Mouse (Mus musculus) forebrain, embryonic 16.5 days (tissue): Measurements from ENCODE around the gene Rem1. TPM values are rescaled to one million over a fixed set of nuclear protein-coding genes. Genes with fewer than 3 reads are reported as not detected.
A peak's percentile ranks its signal among the peaks of the same experiment; 100 is the strongest.
"Not testable (repeated sequence)": the region's sequence is repeated elsewhere in the genome, so short reads cannot be mapped to it uniquely, and the experiment has no call there.

Experiments used
- ATAC-seq: fragments of 200-750 bp; cut with Nextera tagmentation; 2 replicates; pipeline ENCODE4 v1.8.0; 2017; ENCODE audit warnings: mild to moderate bottlenecking, moderate library complexity
- H3K27ac ChIP-seq: fragments of 300-500 bp; sonication (generic); 2 replicates; pipeline ENCODE4 v1.5.1; 2014; ENCODE audit warnings: low read length, control low read depth
- H3K27me3 ChIP-seq: fragments of 300-500 bp; sonication (generic); replicated peaks from 2 replicates; pipeline ENCODE4 v1.6.1; 2014; ENCODE audit warnings: low read length; ENCODE audit not compliant: control insufficient read depth, insufficient read depth
- H3K36me3 ChIP-seq: fragments of 300-500 bp; sonication (generic); 2 replicates; pipeline ENCODE4 v1.6.1; 2014; ENCODE audit not compliant: control insufficient read depth, insufficient read depth
- H3K4me1 ChIP-seq: fragments of 300-500 bp; sonication (generic); replicated peaks from 2 replicates; pipeline ENCODE4 v1.6.1; 2014; ENCODE audit warnings: low read length; ENCODE audit not compliant: control insufficient read depth, insufficient read depth
- H3K4me2 ChIP-seq: fragments of 300-500 bp; sonication (generic); 2 replicates; pipeline ENCODE4 v1.6.1; 2014; ENCODE audit warnings: mild to moderate bottlenecking, low read length, control low read depth
- H3K4me3 ChIP-seq: fragments of 300-500 bp; sonication (generic); replicated peaks from 2 replicates; pipeline ENCODE4 v1.5.1; 2014; ENCODE audit warnings: mild to moderate bottlenecking, low read length, control low read depth
- H3K9ac ChIP-seq: fragments of 300-500 bp; sonication (generic); replicated peaks from 2 replicates; pipeline ENCODE4 v1.6.1; 2014; ENCODE audit warnings: low read depth, low read length, control low read depth
- H3K9me3 ChIP-seq: fragments of 300-500 bp; sonication (generic); 2 replicates; pipeline ENCODE4 v1.6.1; 2016; ENCODE audit warnings: low read length; ENCODE audit not compliant: control insufficient read depth
- WGBS: fragments of 180-500 bp; shearing (Covaris S2); extraction: QIAGEN DNeasy Blood & Tissue Kit; methylation state at CpG from one replicate; pipeline ENCODE4 v1.1.7; 2014; 5-methylcytosine and 5-hydroxymethylcytosine counted together
- polyA plus RNA-seq: library from polyadenylated mRNA; unstranded; fragments of >200 nt; fragmentation: Nextera tagmentation; extraction: Ambion mirVana; gene quantifications from 2 replicates; pipeline ENCODE4 v1.2.1, GENCODE M21; 2015

Rem1 gene
- polyA plus RNA-seq, 1 experiment from 2014 or later = 0.32 TPM

DNA sequence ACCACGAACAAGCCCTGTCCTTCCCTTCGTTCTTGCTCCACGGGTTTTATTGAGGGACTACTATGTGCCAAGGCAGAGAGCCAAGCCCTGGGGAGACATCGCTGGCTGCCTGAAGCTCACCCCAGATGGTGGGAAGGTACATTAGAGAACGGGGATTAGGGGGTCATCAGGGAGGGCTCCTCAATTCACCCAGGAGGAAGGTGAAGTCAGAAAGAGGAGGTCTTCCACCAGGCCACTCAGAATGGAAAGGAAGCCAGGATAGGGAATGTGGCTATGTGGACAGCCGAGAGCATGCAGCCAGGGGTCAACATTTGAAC, 10.2 kb downstream of the Rem1 start:
- Histone ChIP-seq H3K36me3 (no peaks in the 10 kb centered on the region), H3K4me1 (no peaks in the 10 kb centered on the region), H3K27ac (no peak overlapping the region), H3K4me3 (no peak overlapping the region), H3K27me3 (no peaks in the 10 kb centered on the region), H3K4me2 (no peak overlapping the region), H3K9ac (no peak overlapping the region), H3K9me3 (no peaks in the 10 kb centered on the region)
- 90% methylated on average over 6 of the region's 6 CpGs for WGBS
- ATAC-seq = no peak

DNA sequence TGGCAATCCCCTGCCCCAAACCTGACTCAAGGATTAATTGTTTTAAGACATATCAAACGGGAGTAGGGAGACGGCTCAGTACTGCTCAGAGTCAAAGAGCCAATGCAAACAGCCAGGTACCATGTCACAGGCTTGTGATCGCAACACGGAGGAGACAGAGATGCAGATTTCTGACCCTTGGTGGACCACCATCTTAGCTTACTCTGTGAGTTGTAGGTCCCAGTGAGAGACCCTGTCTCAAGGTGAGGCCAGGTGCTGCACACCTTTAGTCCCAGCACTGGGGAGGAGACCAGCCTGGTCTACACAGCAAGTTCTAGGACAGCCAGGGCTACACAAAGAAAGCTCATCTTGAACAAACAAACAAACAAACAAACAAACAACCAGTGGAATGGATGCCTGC, 10.6 kb downstream of the Rem1 start:
- no peak overlapping the region for H3K27ac ChIP-seq
- ATAC-seq = no peak
- H3K4me2 ChIP-seq = no peak overlapping the region
- no peaks in the 10 kb centered on the region for H3K4me1 ChIP-seq
- 91% methylated on average over 4 of the region's 4 CpGs for WGBS
- H3K27me3 ChIP-seq = no peaks in the 10 kb centered on the region
- no peak overlapping the region for H3K9ac ChIP-seq
- no peak overlapping the region for H3K4me3 ChIP-seq
- no peaks in the 10 kb centered on the region for H3K9me3 ChIP-seq
- no peaks in the 10 kb centered on the region for H3K36me3 ChIP-seq

- WGBS = 75% methylated on average over 6 of the region's 6 CpGs
- no peak for ATAC-seq
- Histone ChIP-seq H3K27me3 (no peaks in the 10 kb centered on the region), H3K36me3 (no peaks in the 10 kb centered on the region), H3K27ac (no peak overlapping the region), H3K4me3 (no peak overlapping the region), H3K9me3 (no peaks in the 10 kb centered on the region), H3K4me2 (no peak overlapping the region), H3K9ac (no peak overlapping the region), H3K4me1 (no peaks in the 10 kb centered on the region)
Measured at GRCm38 (mm10) chr2:152638865-152639264, 12.1 kb downstream of the Rem1 start.

DNA sequence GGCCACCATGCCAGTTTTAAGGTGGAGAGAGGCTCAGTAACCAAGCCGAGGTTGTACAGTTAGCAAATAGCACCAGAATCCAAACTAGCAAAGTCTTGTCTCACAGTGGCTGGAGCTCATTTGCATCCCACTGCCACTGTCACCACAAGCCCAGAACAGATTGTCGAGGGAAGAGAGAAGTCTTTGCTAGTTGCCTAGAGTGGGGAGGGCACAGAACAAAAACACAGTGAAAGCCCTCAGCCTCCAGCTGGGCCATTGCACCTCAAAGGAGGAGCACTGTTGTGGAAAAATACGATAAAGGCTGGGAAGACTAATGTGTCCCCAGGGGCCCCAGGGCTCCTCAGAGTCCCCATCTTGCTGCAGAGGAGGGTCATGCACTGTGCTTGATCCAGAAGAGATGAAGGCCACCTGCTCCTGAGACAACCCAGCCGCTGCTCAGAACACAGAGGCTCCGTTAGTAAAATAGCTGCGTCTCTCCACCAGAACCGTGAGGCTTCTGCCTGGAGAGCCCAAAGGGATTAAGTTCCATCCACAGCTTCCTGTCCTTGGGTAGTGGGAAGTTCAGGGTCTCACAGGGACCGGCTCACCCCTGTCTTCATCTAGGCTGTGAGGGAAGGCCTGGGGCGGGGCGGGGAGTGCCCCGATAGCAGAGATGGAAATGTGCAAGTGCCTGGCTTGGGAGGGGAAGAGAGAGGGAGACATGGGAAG, 12.8 kb downstream of the Rem1 start:
- H3K27ac ChIP-seq = no peak overlapping the region
- H3K9ac ChIP-seq = no peak overlapping the region
- no peaks in the 10 kb centered on the region for H3K4me1 ChIP-seq
- H3K9me3 ChIP-seq = no peaks in the 10 kb centered on the region
- no peaks in the 10 kb centered on the region for H3K27me3 ChIP-seq
- no peak overlapping the region for H3K4me3 ChIP-seq
- no peak for ATAC-seq
- WGBS = 21% methylated on average over 11 of the region's 11 CpGs
- no peaks in the 10 kb centered on the region for H3K36me3 ChIP-seq
- no peak overlapping the region for H3K4me2 ChIP-seq

GRCm38 (mm10) chr2:152652901-152653620, 26.3 kb downstream of the Rem1 start:
- Histone ChIP-seq H3K4me2 (no peak overlapping the region), H3K4me3 (no peak overlapping the region), H3K4me1 (peaks cover 15% of the 10 kb centered on the region), H3K36me3 (no peaks in the 10 kb centered on the region), H3K9me3 (no peaks in the 10 kb centered on the region), H3K27me3 (no peaks in the 10 kb centered on the region), H3K9ac (no peak overlapping the region), H3K27ac (no peak overlapping the region)
- 80% methylated on average over 10 of the region's 10 CpGs for WGBS
- ATAC-seq = no peak

DNA sequence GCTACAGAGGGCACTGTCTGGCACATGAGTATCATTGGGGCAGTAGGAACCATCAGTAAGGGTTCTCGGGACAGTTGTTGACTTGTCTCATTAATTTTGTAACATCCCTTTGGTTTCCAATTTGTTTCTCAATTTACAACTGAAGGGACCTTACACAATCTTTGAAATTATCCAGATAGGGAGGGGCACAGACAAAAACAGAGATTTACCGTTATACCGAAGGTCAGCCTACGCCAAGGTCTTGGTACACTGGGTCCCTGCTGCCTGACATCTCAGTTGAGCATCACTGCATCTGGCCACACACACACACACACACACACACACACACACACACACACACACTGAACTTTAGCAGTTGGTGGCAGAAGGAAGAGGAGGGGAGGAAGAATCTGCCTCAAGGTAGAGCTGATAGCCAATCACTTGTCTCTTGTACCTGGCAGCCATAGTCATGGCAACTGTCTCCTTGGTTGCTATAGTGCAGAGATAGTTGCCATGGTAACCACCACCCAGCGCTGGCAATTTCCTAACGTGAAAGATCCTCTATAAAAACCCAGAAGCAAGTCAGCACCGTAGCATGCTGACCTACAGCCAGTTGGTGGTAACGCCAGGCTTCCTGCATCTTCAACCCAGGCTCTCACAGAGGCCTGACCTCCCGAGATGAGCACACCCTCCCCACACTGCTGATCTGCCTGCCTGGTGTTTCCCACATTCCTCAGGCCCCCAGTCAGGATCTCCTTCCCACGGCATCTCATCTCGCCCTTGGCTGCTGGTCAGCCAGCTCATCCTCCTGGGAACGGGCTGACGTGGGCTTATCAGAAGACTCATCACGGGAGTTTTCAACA, 27.3 kb downstream of the Rem1 start:
- 47% methylated on average over 14 of the region's 14 CpGs for WGBS
- H3K9me3 ChIP-seq = no peaks in the 10 kb centered on the region
- H3K4me2 ChIP-seq = peak overlapping the region; percentile 46
- no peak overlapping the region; the same call in 1 of the 2 replicates for H3K9ac ChIP-seq
- peak overlapping the region; percentile 88 for H3K27ac ChIP-seq
- H3K4me1 ChIP-seq = peaks cover 15% of the 10 kb centered on the region
- H3K4me3 ChIP-seq = no peak overlapping the region
- peak; percentile 95 for ATAC-seq
- H3K27me3 ChIP-seq = no peaks in the 10 kb centered on the region
- no peaks in the 10 kb centered on the region for H3K36me3 ChIP-seq

- Histone ChIP-seq H3K4me2 (no peak overlapping the region), H3K9me3 (no peaks in the 10 kb centered on the region), H3K9ac (no peak overlapping the region), H3K36me3 (no peaks in the 10 kb centered on the region), H3K4me1 (peaks cover 15% of the 10 kb centered on the region), H3K4me3 (no peak overlapping the region), H3K27me3 (no peaks in the 10 kb centered on the region), H3K27ac (no peak overlapping the region)
- no peak for ATAC-seq
- 59% methylated on average over 10 of the region's 10 CpGs for WGBS
Measured at GRCm38 (mm10) chr2:152657398-152657797, 30.6 kb downstream of the Rem1 start.

GRCm38 (mm10) chr2:152661163-152661562, 34.4 kb downstream of the Rem1 start:
- 86% methylated on average over 6 of the region's 6 CpGs for WGBS
- Histone ChIP-seq H3K27ac (no peak overlapping the region), H3K36me3 (no peaks in the 10 kb centered on the region), H3K9me3 (no peaks in the 10 kb centered on the region), H3K4me1 (no peaks in the 10 kb centered on the region), H3K27me3 (no peaks in the 10 kb centered on the region), H3K4me2 (no peak overlapping the region), H3K9ac (no peak overlapping the region), H3K4me3 (no peak overlapping the region)
- ATAC-seq = no peak

GRCm38 (mm10) chr2:152666191-152666590, 39.4 kb downstream of the Rem1 start:
- 73% methylated on average over 3 of the region's 3 CpGs for WGBS
- not testable (repeated sequence) for ATAC-seq, H3K27ac ChIP-seq, H3K36me3 ChIP-seq, H3K4me2 ChIP-seq, H3K9me3 ChIP-seq, H3K9ac ChIP-seq, H3K4me3 ChIP-seq, H3K27me3 ChIP-seq, H3K4me1 ChIP-seq
